Mouse (Mus musculus): ENCODE measurements at regions not wholly inside any gene's neighbourhood (a gene's known extent, or its start where the extent isn't known, plus 50 kb on each side); places are given as distances from the start of the nearest gene placed in this dataset.
A peak's percentile ranks its signal among the peaks of the same experiment; 100 is the strongest.

DNA sequence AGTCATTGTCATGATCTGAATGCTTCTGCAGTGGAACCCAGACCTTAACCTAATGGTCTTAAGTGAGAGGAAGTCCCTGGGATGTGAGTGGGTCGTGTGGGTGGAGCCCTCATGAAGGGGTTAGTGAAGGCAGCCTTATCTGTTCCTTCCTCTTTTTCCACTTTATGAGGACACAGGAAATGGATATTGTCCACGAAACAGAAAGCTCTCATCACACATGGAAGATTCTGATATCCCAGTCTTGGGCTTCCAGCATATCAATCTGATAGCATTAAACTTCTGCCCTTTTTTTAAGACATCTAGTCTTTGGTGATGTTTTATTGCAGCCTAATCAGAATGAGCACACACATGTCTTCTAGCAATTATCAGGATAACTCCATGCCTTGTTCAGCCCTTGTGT, 164.0 kb downstream of the Mex3b start:
- no peak for DNase-seq

DNA sequence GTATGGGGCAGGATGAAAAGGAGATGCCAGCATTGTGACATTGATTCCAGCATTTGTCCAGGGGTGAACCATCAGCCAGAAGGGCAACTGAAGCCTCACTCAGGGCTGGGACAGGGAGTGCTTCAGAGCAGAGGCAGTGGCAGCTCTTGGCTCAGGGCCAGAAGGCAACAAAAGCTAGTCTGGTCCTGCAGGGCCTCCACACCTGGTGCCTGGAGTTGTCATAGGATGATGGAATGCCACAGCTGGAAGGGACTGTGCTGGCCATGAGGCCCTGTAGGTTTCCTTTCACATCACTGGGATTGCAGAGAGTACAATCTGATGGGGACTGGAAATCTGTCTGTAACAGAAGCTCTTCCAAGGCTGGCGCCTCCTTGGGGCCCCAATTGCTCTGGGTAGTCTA, 164.9 kb downstream of the Mex3b start:
- no peak for DNase-seq

DNA sequence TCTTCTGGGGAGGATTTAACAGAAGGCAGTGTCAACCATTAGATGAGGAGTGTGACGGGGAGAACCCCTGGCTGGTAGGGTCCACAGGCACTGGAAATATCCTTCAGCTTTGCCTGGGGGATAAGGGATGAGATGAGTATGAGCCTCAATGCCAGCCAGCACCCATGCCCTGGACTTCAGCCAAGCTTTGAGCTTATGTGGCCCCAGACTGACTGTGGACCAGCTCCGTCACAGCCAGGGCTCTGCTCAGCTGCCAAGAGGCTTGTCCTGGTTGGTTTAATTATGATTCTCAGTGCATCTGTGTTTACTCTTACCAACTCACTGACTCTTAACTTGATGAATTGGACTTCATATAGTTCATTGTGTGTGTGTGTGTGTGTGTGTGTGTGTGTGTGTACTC, 165.8 kb downstream of the Mex3b start:
- no peak for DNase-seq

DNA sequence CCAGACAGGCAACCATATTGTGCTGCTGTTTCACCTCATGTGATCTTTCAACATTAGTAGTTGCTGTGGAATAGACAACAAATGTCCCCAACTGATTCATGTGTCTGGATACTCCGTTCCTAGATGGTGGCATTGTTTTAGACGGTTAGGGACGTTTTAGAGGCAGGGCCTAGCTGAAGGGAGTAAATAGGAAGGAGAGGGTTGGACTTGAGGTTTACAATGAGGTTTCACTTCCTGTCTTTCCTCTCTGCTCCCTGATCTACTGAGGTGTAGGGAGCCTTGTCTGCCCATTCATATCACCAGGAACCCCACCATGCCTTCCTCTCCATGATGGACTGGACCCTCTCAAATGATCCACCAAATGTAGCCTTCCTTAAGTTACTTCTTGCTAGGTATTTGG, 168.1 kb downstream of the Mex3b start:
- no peak for DNase-seq

DNA sequence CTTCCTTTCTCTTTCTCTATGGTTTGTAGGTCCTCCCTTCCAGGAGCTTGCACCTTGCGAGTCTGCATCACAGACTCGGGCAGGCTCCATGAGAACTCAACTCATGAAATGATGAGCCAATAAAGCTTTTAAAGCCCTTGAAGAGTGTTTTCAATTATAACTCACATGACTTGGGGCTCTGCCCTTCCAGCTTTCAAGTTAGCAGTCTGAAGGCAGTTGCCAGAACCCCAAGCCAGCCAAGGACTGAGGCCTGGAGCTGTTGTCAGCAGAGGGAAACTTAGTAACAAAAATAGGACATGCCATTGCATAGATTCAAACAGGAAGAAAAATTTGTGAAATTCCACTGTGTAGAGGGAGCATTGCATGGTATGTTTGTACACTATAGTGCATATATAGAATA, 169.3 kb downstream of the Mex3b start:
- no peak for DNase-seq

DNA sequence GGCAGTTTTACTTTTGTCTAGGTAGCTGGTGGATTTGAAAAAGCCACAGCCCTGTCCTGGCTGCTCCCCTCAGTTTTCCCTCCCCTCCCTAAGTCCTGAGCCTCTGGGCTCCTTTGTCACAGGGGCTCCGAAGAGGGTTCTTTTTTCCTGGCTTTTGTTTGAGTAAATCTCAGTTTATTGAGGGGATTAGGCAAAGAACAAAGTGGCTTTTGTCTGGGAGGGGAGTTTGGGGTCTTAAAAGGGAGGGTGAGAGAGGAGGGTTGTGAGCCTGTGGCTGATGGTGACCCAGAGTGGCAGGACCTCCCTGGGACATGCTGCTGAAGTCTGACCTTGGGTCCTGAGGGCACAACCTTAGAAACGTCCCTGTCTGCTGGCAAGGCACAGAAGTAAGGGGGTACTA, 170.0 kb downstream of the Mex3b start:
- no peak for DNase-seq

DNA sequence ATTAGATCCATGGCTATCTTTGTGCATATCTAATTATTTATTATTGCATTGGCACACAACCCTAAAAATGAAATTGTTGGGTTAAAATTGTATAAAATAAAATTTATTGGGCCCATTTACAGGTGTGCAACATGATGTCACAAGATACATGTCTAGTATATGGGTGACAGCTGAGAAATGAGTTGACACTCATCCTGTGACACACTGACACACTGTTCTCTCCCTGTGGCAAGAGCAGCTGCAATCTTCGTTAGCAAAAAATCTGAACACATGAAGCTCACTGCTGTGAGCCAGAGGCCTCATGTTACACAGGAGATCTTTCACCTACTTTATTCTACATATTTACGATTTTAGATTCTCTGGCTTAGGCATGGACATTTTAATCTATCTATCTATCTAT, 170.6 kb downstream of the Mex3b start:
- no peak for DNase-seq

DNA sequence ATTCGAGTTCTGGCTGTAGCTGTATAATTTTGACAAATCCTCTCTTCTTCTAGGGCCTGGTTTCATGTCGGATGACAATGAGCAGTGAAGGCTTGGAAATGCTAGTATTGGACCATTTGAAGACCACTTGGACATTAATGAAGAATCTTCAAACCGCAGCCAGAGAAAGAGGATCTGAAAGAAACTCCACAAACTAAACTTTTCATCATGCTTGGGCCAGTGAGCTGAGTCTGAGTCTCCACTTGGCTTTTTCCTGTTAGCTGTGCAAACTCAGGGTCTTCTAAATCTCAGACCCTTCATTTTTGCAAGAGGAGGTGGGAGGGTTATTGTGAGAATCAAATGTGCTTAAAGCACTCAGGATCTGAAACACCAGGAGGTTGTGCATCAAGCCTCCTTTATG, 176.6 kb downstream of the Mex3b start:
- DNase-seq, result no peak

DNA sequence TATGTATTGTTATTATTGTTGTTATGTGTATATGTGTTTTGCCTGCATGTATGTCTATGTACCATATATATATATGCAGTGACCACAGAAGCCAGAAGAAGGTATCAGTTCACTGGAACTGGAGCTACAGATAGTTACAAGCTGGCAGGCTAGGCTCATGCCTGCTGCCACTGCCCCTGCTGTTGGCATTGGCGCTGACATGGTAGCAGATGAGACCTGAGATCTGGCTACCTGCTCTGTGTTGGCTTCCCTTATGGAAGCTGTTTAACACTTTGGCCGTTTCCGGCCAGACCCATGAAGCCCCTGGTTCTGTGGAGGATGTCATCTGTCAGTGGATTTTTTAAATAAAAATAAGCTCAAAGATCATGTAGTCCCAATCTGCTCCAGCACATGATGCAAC, 178.1 kb downstream of the Mex3b start:
- no peak for DNase-seq

DNA sequence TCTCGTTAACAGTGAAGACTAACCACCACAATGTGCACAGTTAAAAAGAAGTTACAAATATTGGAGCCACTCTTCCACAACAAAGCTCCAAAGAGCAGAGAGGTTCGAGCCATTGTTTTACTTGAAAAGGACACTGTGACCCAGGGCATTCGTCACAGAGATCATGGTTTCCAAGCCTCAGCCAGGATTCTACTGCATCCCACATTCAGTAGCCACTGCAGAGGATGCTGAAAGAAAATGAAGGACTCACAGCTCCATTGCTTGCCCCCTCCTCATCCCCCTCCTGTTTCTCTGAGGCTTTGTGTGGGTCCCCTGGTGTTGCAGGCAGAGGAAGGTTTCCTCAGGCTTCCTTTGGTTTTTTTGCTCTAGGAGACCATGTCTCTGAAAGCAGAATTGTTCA, 182.9 kb downstream of the Mex3b start:
- no peak for DNase-seq

DNA sequence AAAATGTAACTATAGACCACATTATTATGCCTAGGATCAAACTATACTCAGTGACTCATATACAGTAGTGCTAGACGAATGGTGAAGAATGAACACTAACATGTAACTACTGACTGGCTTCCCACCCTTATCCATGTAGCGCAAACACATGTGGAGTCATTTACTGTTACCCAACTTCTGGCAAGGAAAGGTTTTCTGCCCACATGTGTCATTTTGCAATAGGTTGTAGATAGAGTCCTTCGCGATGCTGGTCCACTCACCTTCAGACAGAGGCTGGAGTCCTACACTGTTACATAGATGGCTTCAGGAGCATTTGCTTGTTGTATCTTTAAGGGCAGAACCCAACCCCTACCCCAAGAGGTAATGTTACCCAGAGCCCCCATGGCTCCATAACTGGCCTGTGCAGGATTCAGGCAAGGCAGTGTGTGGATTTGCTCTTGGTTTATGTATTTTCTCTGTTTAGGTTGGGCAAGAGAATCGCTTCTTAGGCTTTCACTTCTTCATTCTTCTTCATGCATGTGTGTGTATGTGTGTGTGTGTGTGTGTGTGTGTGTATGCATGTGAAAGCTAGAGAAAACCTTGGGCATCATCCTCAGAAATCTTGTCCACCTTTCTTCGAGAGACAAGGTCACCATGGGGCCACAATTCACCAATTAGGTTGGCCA, 183.8 kb downstream of the Mex3b start:
- DNase-seq, result no peak

DNA sequence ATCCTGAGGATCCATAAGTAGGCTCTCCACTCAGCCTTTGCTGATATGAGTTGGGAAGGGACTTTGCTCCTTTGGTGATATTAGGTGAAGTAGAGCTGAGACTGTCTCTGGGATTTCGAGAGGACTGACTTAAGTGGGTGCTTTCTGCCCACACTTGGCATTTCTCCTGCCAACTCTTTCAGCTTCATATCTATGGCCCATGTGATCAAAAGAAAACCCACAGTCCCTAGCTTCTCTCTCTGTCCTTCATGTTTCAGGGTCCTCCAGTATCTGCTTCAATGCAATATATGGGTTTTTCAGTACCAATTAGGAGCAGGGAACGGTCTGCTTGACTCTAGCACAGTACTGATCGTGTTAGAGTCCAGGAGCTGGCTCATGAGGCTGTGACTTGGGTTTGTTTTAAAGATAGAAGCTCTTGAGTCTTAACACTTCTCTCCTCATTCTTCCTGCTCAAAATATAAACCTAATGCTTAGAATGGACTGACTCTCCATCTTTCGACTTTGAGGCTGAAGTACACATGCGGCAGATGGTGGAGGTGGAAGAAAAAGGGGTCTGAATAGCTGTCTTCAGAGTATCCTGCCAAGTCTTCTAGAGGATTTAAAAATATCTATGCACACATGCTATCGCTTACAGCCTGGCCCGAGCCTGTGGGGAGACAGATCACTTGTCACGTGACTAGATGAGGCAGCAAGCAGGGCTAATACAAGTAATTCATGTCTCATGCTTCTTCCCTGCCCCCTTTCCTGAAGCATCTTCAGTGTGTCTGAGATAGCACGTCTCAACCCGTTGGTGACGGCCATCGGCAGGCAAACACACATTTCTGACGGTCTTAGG, 189.2 kb downstream of the Mex3b start:
- DNase-seq, result peak; percentile 40

DNA sequence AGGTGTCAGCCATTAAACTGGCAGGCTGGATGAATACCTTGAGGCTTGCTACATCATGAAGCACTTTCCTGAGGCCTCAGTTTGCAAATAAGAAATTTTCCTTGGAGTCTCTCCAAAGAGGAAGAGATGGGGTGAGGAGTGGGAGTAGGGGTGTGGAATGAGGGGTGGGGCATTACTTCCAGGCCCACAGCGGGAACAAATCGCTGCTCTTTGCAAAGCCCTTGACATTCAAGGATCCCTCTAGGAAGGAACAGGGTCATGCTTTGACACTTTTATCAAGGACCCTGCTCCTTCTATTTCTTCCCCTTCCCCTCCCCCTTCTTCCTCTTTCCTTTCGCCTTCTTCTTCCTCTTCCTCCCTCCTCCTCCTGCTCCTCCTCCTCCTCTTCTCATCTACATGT, 193.2 kb downstream of the Mex3b start:
- DNase-seq, result no peak

DNA sequence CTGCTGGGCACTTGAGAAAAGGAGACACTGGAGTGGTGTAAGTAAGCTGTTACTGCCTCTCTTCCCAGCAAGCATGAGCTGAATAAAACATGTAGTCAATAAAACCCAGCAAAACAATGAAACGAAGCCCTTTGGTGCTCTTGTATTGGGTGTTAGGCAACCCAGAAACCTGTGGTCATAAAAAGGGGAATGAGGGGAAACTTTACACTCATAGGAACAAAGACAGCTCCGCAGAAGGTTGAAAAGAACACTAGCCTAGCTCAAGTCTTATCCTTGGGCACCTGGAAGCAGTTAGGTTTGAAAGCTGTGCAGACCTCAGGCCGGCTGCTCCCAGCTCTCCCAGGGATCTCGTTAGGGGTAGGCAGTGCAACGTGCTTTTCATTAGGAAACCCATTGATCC, 193.6 kb downstream of the Mex3b start:
- no peak for DNase-seq

GRCm38 (mm10) chr7:83061197-83061893, 194.2 kb downstream of the Mex3b start:
- DNase-seq, result peak; percentile 17

GRCm38 (mm10) chr7:83061894-83062477, 194.9 kb downstream of the Mex3b start:
- no peak for DNase-seq

GRCm38 (mm10) chr7:83063559-83063958, 196.4 kb downstream of the Mex3b start:
- no peak for DNase-seq

DNA sequence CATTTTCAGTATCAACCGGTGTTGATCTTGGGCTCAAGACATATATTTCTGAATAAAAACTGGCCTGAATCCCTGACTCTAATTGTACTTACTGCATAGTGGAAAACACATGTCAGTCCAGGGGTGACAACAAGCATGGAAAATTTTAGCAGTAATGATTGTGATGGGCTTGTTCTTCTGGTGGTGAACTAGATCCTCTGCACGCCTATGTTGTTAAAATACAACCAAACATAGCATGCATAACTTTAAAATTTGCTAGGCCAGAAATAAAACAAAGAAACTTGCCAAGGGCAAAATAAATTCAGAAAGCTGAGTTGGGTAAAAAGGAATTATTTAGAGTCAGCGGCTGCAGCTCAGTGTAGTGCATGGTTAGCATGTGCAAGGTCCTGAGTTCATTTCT, 198.2 kb downstream of the Mex3b start:
- DNase-seq, result no peak

- peak; percentile 21 for DNase-seq
Observed at GRCm38 (mm10) chr7:83074399-83074970, 207.4 kb downstream of the Mex3b start.

GRCm38 (mm10) chr7:83075159-83075952, 208.2 kb downstream of the Mex3b start:
- DNase-seq, result no peak

DNA sequence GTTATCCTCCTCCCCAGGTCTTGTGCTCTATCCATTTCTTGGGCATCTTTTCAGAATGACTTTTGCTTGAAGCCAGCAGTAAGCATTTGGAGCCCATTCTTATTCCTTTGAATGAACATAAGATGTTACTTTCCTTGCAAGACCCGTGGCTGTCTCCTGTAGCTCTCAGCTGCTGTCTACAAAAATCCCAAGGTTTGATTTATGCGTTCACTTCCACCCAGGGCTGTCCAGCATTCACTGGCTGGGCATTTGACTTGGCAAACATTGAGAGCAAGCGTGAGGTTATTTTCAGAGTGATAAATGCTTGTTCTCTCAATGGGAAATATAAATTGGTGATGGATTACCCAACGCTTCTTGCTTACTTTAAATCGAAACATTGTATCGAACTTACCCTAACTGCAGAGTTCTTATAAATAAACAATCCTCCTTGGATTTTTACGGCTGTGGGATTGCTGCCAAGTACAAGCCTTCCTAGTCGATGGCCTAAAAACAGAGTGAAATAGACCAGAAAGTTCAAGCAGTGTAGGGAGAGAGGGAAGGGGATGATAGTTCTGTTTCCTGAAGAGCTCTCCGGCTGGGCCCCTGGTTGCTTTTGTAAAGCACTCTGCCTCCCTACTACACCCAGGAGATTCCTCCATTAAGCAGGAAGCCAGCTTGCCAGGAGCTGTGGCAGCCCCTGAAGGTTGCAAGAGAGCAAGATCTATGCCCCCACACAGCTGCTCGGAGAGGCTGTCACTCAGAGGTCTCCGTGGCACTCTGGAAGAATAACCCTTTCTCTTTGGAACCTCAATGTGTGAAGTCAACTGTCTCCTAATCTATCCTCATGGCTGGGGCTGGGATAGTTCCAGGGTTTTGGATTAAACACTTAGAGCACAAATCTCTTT, 210.1 kb downstream of the Mex3b start:
- no peak for DNase-seq

DNA sequence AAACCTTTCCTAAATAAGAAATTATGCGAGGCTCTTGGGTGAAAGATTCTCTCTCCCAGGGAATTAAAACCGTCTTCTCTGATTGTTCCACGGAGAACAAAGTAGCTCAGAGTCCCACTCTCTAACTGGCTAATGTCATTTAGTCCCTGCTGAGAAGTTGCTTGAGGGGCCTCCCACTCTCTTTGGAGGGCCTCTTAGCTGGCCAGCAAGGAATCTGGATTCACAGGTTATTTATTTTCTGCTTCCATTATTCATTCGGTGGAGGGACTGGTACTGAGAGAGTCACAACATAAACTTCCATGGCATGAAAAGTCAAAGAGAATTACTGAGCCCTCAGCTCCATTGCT, 210.8 kb downstream of the Mex3b start:
- no peak for DNase-seq
